Mouse (Mus musculus): ENCODE results near the gene Bfsp2.

DNA sequence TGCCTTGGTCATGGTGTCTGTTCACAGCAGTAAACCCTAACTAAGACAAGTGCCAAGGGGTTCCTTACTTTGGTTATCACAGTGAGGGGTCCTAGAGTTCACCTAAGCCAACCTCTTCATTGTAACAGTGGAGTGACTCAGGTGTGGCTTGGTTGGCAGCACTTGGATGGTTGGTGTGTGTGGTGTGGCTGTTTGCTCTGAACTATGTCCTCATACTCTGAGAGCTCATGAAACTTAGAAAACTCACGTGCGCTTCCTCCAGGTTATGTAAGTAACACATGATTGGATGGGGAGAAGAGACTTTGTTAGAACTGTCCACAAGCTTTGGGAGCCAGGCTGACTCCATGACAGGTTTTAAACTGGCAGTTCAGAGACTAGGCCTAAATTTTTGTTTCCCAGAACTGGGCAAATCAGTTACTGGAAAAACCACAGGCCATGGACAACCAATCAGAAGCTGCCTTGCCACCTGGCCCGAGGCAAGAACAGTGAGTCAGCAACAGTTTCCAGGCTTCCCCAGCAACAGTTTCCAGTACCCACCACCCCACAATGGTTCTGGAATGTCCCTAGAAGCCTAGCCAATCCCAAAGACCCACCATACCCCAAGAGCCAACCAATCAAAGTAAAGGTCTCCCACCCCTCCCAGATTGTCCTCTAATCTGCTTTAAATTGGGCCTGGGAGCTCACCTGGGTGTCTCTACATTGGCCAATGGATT, 23.5 kb upstream of the Bfsp2 start:
- TF ChIP-seq POLR2A (IDR thresholded peaks at IDR 0.05; ENCODE audit: extremely low read depth, insufficient read depth, low read length) (no peak), CTCF (IDR thresholded peaks at IDR 0.05; ENCODE audit: low read depth, low read length) (no peak)
